Mouse (Mus musculus): ENCODE measurements around the gene Cyb561d1. TPM values are rescaled to one million over a fixed set of nuclear protein-coding genes. Genes with fewer than 3 reads are reported as not detected.
A peak's percentile ranks its signal among the peaks of the same experiment; 100 is the strongest.

The Cyb561d1 gene
- polyA plus RNA-seq, 1 experiment from 2014 or later, result 5.6 TPM

DNA sequence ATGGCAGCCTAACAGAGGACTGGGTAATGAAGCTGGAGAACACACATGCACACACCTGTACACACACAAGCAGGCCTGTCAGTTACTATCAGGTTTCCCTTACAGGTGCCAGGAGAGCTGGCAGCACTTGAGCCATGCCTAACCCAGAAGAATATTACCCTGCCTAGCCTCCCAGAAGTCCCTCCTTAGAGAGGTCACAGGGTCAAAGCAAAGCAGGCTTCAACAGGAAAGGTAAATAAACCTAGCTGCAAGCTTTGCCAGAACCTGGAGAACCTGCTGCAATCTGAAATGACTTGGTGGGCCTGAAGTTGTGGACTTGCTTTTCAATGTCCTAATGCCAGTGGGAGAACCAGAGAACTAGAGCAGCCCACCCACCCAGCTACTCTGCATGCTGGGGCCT is 1.5 kb upstream of the Cyb561d1 start:
- H3K4me1 ChIP-seq (replicated peaks), result peaks cover 22% of the 10 kb centered on the region
- H3K27ac ChIP-seq, result no peak overlapping the region
- peaks cover 68% of the 10 kb centered on the region for H3K36me3 ChIP-seq
- no peak overlapping the region for H3K4me3 ChIP-seq (replicated peaks)
- H3K4me2 ChIP-seq (replicated peaks), result no peak overlapping the region
- ATAC-seq, result no peak
- H3K9me3 ChIP-seq, result no peaks in the 10 kb centered on the region
- no peaks in the 10 kb centered on the region for H3K27me3 ChIP-seq
- no peak overlapping the region for H3K9ac ChIP-seq (replicated peaks)

- no peak overlapping the region for H3K27ac ChIP-seq
- H3K4me3 ChIP-seq (replicated peaks), result no peak overlapping the region
- H3K4me2 ChIP-seq (replicated peaks), result no peak overlapping the region
- no peak overlapping the region for H3K9ac ChIP-seq (replicated peaks)
- H3K36me3 ChIP-seq, result peaks cover 35% of the 10 kb centered on the region
- ATAC-seq, result no peak
- H3K4me1 ChIP-seq (replicated peaks), result peaks cover 47% of the 10 kb centered on the region
- no peaks in the 10 kb centered on the region for H3K9me3 ChIP-seq
- 94% methylated on average over 6 of the region's 6 CpGs for WGBS
- H3K27me3 ChIP-seq, result no peaks in the 10 kb centered on the region
Observed at GRCm38 (mm10) chr3:108199231-108199630, 1.8 kb downstream of the Cyb561d1 start.

DNA sequence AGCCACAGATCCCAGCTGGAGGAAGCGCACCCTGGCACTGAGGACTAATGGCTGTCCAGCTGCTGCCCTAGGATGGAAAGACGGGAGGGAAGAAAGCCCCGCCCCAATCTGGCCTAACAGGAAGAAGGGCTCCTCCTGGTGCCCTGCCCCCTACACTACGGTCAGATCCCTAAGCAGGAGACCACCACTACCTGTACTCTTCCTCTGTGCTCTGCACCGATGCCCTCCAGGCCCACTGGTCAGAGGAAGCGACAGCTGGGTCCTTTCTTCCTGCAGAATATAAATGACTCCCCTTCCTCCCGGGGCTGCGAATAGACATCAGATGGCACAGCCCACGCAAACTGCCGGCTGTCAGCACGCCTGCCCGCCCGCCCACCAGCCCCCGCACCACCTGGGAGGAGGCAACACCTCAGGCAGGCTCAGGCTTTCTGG is 3.9 kb downstream of the Cyb561d1 start:
- Histone ChIP-seq H3K4me2 (replicated peaks) (peak overlapping the region; percentile 27), H3K4me1 (replicated peaks) (peaks cover 51% of the 10 kb centered on the region), H3K36me3 (peaks cover 18% of the 10 kb centered on the region), H3K9me3 (no peaks in the 10 kb centered on the region), H3K4me3 (replicated peaks) (no peak overlapping the region), H3K27me3 (no peaks in the 10 kb centered on the region), H3K27ac (peak overlapping the region; percentile 84), H3K9ac (replicated peaks) (peak overlapping the region; percentile 58)
- ATAC-seq, result peak; percentile 49
- 13% methylated on average over 14 of the region's 14 CpGs for WGBS

DNA sequence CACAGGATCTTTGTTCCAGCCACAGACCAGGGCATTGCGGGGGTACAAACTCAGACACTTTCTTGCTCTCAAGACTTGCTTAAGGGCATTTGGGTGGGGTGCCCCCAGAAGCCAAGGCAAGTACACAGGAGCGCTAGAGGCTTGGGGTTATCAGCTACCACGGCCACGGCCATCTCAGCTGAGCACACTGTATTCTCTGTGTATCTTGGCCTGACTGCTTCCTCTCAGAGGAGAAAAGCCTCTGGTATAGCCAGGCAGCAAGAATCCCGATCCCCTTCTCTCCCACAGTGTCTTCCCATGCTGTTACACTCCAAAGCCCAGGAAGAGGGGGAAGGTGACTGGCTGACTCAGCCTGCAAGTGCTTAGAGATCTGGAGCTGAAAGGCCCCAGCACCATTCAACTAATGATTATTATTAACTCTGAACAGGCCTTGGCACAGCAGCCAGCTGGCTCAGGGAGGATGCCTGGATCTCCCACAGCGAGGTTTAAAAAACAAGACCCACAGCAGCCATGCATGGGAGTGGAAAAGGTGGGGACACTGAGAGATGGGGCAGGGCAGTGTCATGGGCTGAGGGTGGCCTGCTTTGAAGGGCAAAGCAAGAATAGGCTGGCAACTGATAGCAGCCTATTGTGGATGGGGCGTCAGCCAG is 4.9 kb downstream of the Cyb561d1 start:
- H3K27me3 ChIP-seq, result no peaks in the 10 kb centered on the region
- no peak overlapping the region for H3K4me2 ChIP-seq (replicated peaks)
- peaks cover 45% of the 10 kb centered on the region for H3K4me1 ChIP-seq (replicated peaks)
- peak overlapping the region; percentile 58; the same call in 1 of the 2 replicates for H3K9ac ChIP-seq (replicated peaks)
- peak overlapping the region; percentile 84 for H3K27ac ChIP-seq
- peaks cover 13% of the 10 kb centered on the region for H3K36me3 ChIP-seq
- H3K4me3 ChIP-seq (replicated peaks), result no peak overlapping the region
- no peaks in the 10 kb centered on the region for H3K9me3 ChIP-seq
- ATAC-seq, result no peak
- WGBS, result 79% methylated on average over 7 of the region's 7 CpGs

GRCm38 (mm10) chr3:108195287-108195686 is 5.7 kb downstream of the Cyb561d1 start:
- Histone ChIP-seq H3K4me2 (replicated peaks) (no peak overlapping the region), H3K27ac (peak overlapping the region; percentile 84; the same call in 1 of the 2 replicates), H3K9me3 (no peaks in the 10 kb centered on the region), H3K4me3 (replicated peaks) (no peak overlapping the region), H3K9ac (replicated peaks) (no peak overlapping the region), H3K36me3 (peaks cover 16% of the 10 kb centered on the region), H3K4me1 (replicated peaks) (peaks cover 37% of the 10 kb centered on the region), H3K27me3 (no peaks in the 10 kb centered on the region)
- ATAC-seq, result no peak
- WGBS, result 91% methylated on average over 4 of the region's 4 CpGs

- no peaks in the 10 kb centered on the region for H3K9me3 ChIP-seq
- no peak for ATAC-seq
- H3K9ac ChIP-seq (replicated peaks), result no peak overlapping the region
- peaks cover 10% of the 10 kb centered on the region for H3K36me3 ChIP-seq
- H3K27ac ChIP-seq, result no peak overlapping the region
- no peaks in the 10 kb centered on the region for H3K27me3 ChIP-seq
- peaks cover 45% of the 10 kb centered on the region for H3K4me1 ChIP-seq (replicated peaks)
- WGBS, result 83% methylated on average over 4 of the region's 4 CpGs
- no peak overlapping the region for H3K4me3 ChIP-seq (replicated peaks)
- H3K4me2 ChIP-seq (replicated peaks), result no peak overlapping the region
Observed at GRCm38 (mm10) chr3:108193686-108194085, 7.3 kb downstream of the Cyb561d1 start.

DNA sequence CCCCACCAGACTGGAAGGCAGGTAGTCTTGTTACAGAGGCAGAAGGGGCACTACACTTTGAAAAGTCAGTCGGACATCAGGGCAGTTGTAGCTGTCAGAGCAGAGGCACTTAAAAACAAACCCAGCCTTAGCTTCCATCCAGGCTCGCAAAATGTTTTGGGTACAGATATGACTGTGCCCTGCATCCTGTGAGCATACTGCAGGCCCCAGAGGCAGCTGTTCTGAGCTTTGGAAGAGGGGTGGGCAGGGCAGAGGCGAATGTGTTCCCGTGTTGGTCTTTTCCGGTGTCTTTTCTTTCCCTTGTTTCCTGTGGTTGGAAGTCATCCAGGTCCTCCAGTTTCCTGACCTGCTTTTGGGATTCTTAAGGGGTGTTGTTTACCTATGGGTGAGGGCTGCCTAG is 11.1 kb downstream of the Cyb561d1 start:
- H3K27me3 ChIP-seq, result peaks cover 7% of the 10 kb centered on the region
- WGBS, result 81% methylated on average over 5 of the region's 5 CpGs
- no peak for ATAC-seq
- no peaks in the 10 kb centered on the region for H3K9me3 ChIP-seq
- no peak overlapping the region for H3K4me3 ChIP-seq (replicated peaks)
- H3K36me3 ChIP-seq, result peaks cover 15% of the 10 kb centered on the region
- peak overlapping the region; percentile 23; the same call in 1 of the 2 replicates for H3K9ac ChIP-seq (replicated peaks)
- no peak overlapping the region for H3K4me2 ChIP-seq (replicated peaks)
- no peak overlapping the region for H3K27ac ChIP-seq
- peaks cover 43% of the 10 kb centered on the region for H3K4me1 ChIP-seq (replicated peaks)

GRCm38 (mm10) chr3:108188716-108189490 is 12.1 kb downstream of the Cyb561d1 start:
- Histone ChIP-seq H3K9ac (replicated peaks) (0 out of 2 replicates have a peak overlapping the region, but pooled peaks have one; percentile 6), H3K36me3 (peaks cover 15% of the 10 kb centered on the region), H3K4me3 (replicated peaks) (no peak overlapping the region), H3K4me1 (replicated peaks) (peaks cover 43% of the 10 kb centered on the region), H3K27ac (no peak overlapping the region), H3K9me3 (no peaks in the 10 kb centered on the region), H3K27me3 (peaks cover 11% of the 10 kb centered on the region), H3K4me2 (replicated peaks) (no peak overlapping the region)
- WGBS, result 77% methylated on average over 8 of the region's 9 CpGs
- ATAC-seq, result no peak

DNA sequence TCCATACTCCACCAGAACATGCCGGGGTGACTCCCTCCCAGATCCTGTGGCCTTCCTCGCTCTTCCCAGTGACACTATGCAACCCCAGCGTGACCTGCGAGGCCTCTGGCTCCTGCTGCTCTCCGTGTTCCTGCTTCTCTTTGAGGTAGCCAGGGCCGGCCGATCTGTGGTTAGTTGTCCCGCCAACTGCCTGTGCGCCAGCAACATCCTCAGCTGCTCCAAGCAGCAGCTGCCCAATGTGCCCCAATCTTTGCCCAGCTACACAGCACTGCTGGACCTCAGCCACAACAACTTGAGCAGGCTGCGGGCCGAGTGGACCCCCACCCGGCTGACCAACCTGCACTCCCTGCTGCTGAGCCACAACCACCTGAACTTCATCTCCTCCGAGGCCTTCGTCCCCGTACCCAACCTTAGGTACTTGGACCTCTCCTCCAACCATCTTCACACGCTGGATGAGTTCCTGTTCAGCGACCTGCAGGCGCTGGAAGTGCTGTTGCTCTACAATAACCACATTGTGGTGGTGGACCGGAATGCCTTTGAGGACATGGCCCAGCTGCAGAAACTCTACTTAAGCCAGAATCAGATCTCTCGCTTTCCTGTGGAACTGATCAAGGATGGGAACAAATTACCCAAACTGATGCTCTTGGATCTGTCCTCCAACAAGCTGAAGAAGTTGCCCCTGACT is 13.8 kb downstream of the Cyb561d1 start:
- H3K4me3 ChIP-seq (replicated peaks), result peak overlapping the region; percentile 78
- H3K4me2 ChIP-seq (replicated peaks), result peak overlapping the region; percentile 92
- peaks cover 40% of the 10 kb centered on the region for H3K4me1 ChIP-seq (replicated peaks)
- H3K27ac ChIP-seq, result no peak overlapping the region
- 67% methylated on average over 20 of the region's 20 CpGs for WGBS
- H3K36me3 ChIP-seq, result peaks cover 15% of the 10 kb centered on the region
- no peaks in the 10 kb centered on the region for H3K9me3 ChIP-seq
- peaks cover 11% of the 10 kb centered on the region for H3K27me3 ChIP-seq
- peak; percentile 37 for ATAC-seq
- peak overlapping the region; percentile 86; the same call in 1 of the 2 replicates for H3K9ac ChIP-seq (replicated peaks)

DNA sequence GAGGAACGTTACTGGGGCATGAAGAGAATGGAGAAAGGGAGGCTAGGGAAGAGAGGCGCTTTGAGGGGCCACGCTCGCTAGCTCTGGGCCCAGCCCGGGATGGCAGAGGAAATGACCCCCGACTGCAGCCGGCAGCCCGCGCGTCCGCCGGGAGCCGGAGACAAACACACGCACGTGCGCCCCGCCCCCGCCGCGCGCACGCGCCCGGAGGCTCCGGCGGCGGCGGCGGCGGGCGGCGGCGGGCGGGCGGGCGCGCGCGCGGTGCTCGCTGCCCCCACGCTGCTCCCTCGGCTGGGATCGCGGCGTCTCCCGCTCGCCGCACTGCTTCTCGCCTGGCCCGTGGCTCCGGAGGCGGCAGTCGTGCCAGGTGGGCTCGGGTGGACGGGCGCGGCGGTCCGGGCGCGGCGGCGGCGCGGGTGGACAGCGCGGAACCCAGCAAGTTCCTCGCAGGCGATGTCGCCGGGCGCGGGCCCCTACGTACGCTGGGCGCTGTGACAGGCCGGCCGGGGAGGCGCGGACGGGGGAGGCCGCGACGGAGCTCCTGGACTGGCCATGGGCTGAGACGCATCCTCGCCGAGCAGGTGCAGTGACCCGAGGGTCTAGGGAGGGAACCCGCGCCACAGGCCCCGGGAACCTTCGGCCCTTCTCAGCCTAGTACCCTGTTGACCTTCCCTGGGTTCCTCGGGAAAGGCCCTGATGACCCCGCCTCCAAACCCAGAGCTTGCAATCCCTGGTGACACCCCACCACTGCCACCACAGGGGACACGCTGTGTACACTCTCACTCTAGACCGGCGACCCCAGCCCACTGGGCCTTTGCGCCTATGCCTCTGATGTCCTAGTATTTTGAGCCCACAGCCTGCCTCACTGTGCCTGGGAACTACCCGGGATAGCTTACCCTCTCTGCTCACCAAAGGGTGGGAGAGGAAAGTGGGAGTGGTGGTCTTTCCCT is 14.6 kb downstream of the Cyb561d1 start, which contains the start of gene Amigo1:
Gene Amigo1, plus strand, starts transcription at position 238 of the 950 bp plus-strand sequence.
- no peaks in the 10 kb centered on the region for H3K9me3 ChIP-seq
- peaks cover 15% of the 10 kb centered on the region for H3K36me3 ChIP-seq
- ATAC-seq, result peak; percentile 84
- peak within 1 kb of the TSS; percentile 78 for H3K4me3 ChIP-seq (replicated peaks)
- peak within 1 kb of the TSS; percentile 92 for H3K4me2 ChIP-seq (replicated peaks)
- peaks cover 11% of the 10 kb centered on the region for H3K27me3 ChIP-seq
- peak within 1 kb of the TSS; percentile 72 for H3K27ac ChIP-seq
- under 1% methylated on average over 92 of the region's 100 CpGs for WGBS
- H3K4me1 ChIP-seq (replicated peaks), result peaks cover 40% of the 10 kb centered on the region
- H3K9ac ChIP-seq (replicated peaks), result peak within 1 kb of the TSS; percentile 86

DNA sequence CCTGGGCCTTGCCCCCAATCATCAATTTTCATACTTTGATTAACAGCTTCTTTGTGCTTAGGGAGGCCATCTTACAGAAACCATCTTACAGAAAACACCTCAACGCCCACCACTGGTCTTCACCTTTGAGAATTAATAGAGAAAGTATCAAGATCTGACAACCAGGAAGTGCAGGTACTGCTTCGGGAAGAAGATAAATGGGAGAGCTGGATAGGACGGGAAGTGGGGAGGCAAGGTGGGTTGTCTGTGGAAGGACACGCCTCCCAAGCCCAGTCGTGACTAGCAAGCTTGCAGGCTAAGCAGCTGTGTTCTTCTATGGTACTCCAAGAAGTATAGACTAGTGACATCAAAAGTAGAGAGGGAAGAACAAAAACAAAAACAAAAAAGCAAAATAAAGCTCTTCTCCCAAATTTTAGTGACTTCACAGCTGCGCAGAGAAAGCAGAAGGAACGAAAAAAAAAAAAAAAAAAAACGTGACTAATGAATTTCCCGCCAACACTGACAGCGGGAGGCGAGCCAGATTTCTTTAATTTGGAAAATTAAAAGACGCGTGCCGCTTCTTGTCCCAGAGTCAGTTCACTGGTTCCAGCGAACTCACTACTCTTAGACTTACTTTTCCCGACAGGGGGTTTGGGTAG is 15.4 kb downstream of the Cyb561d1 start:
- H3K9ac ChIP-seq (replicated peaks), result peak overlapping the region; percentile 86
- peak overlapping the region; percentile 78 for H3K4me3 ChIP-seq (replicated peaks)
- no peak overlapping the region; the same call in 1 of the 2 replicates for H3K27ac ChIP-seq
- WGBS, result 3% methylated on average over 16 of the region's 16 CpGs
- H3K27me3 ChIP-seq, result peaks cover 11% of the 10 kb centered on the region
- H3K9me3 ChIP-seq, result no peaks in the 10 kb centered on the region
- 0 out of 2 replicates have a peak, but pooled peaks have one; percentile 34 for ATAC-seq
- H3K4me2 ChIP-seq (replicated peaks), result peak overlapping the region; percentile 92
- H3K4me1 ChIP-seq (replicated peaks), result peaks cover 40% of the 10 kb centered on the region
- peaks cover 13% of the 10 kb centered on the region for H3K36me3 ChIP-seq
